Mouse (Mus musculus) lung, postnatal 36 days (tissue): ENCODE measurements around the gene Tmed4.
"Not testable (repeated sequence)": the region's sequence is repeated elsewhere in the genome, so short reads cannot be mapped to it uniquely, and the experiment has no call there.

Experiments used
- DNase-seq: peaks from one replicate; pipeline ENCODE4 v3.0.0; 2022; ENCODE audit warnings: mixed read lengths

Tmed4 gene

GRCm38 (mm10) chr11:6267320-6268254, 7.1 kb downstream of the Tmed4 start, which contains the start of gene Ddx56:
Gene Ddx56 (minus strand): TSS chr11:6267772.
- peak; percentile 98 for DNase-seq

GRCm38 (mm10) chr11:6266621-6267020, 8.0 kb downstream of the Tmed4 start:
- no peak for DNase-seq

GRCm38 (mm10) chr11:6261434-6262082, 13.1 kb downstream of the Tmed4 start:
- peak; percentile 83 for DNase-seq

- no peak for DNase-seq
Measured at GRCm38 (mm10) chr11:6259413-6259812, 15.3 kb downstream of the Tmed4 start.

GRCm38 (mm10) chr11:6256490-6257072, 18.1 kb downstream of the Tmed4 start:
- no peak for DNase-seq

- not testable (repeated sequence) for DNase-seq
Measured at GRCm38 (mm10) chr11:6254602-6255001, 20.1 kb downstream of the Tmed4 start.

GRCm38 (mm10) chr11:6252824-6253223, 21.8 kb downstream of the Tmed4 start:
- no peak for DNase-seq

- no peak for DNase-seq
Measured at GRCm38 (mm10) chr11:6252248-6252647, 22.4 kb downstream of the Tmed4 start.

GRCm38 (mm10) chr11:6244707-6245106, 30.0 kb downstream of the Tmed4 start:
- no peak for DNase-seq

- DNase-seq, result no peak
Measured at GRCm38 (mm10) chr11:6233025-6233424, 41.6 kb downstream of the Tmed4 start.

GRCm38 (mm10) chr11:6230012-6230411, 44.7 kb downstream of the Tmed4 start, which contains the start of gene Npc1l1:
Gene Npc1l1 (minus strand): TSS chr11:6230143.
- no peak for DNase-seq

GRCm38 (mm10) chr11:6224541-6225229, 50.0 kb downstream of the Tmed4 start:
- no peak for DNase-seq

GRCm38 (mm10) chr11:6222187-6222586, 52.5 kb downstream of the Tmed4 start:
- DNase-seq, result no peak
